Mouse (Mus musculus): ENCODE measurements around the gene Grik3.

GRCm38 (mm10) chr4:125492122-125492505, 1.6 kb downstream of the Grik3 start:
- TF ChIP-seq EP300 (IDR thresholded peaks at IDR 0.05; ENCODE audit: low read depth) (no peak), CTCF (IDR thresholded peaks at IDR 0.05; ENCODE audit: low read depth) (no peak)
